Mouse (Mus musculus): ENCODE measurements at regions not wholly inside any gene's neighbourhood (a gene's known extent, or its start where the extent isn't known, plus 50 kb on each side); places are given as distances from the start of the nearest gene placed in this dataset.

DNA sequence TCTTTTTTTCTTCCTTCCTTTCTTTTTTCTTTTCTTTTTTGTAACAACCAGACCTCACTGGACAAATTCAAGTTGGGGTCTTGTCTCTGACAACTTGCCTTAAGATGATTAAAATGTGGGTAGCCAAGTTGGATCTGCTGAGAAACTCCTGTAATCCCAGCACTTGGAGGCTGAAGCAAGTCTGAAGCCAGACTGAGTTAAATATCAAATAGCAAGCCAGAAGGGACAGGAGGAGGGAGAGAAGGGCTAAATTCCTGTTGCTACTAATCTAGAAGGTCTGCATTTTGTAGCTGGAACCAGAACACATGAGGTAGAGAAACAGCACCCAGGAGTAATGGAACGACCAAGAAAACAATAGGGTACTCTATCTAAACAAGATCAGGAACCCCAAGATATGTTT lies 67.7 kb upstream of the Col1a2 start:
- H3K27me3 ChIP-seq (ENCODE audit: control insufficient read depth, insufficient read depth, low read length), result no peaks in the 10 kb centered on the region
- DNase-seq (ENCODE audit: low spot score), result no peak
- H3K9me3 ChIP-seq (ENCODE audit: control insufficient read depth, low read length), result no peaks in the 10 kb centered on the region
- no peak overlapping the region for H3K4me2 ChIP-seq (replicated peaks; ENCODE audit: low read depth, low read length)
- WGBS, result 92% methylated on average over 1 of the region's 1 CpGs
- H3K4me1 ChIP-seq (replicated peaks; ENCODE audit: control insufficient read depth, insufficient read depth, low read length), result no peaks in the 10 kb centered on the region
- no peaks in the 10 kb centered on the region for H3K36me3 ChIP-seq (ENCODE audit: control insufficient read depth, insufficient read depth, low read length)
- H3K4me3 ChIP-seq (ENCODE audit: low read depth, low read length), result no peak overlapping the region
- H3K27ac ChIP-seq (ENCODE audit: low read depth, low read length), result no peak overlapping the region
- no peak for ATAC-seq (ENCODE audit: low FRiP score)
- H3K9ac ChIP-seq (ENCODE audit: low read depth, low read length), result no peak overlapping the region

- Histone ChIP-seq H3K4me1 (replicated peaks; ENCODE audit: control insufficient read depth, insufficient read depth, low read length) (no peaks in the 10 kb centered on the region), H3K36me3 (ENCODE audit: control insufficient read depth, insufficient read depth, low read length) (no peaks in the 10 kb centered on the region), H3K4me2 (replicated peaks; ENCODE audit: low read depth, low read length) (no peak overlapping the region), H3K4me3 (ENCODE audit: low read depth, low read length) (no peak overlapping the region), H3K27ac (ENCODE audit: low read depth, low read length) (no peak overlapping the region), H3K9ac (ENCODE audit: low read depth, low read length) (no peak overlapping the region), H3K27me3 (ENCODE audit: control insufficient read depth, insufficient read depth, low read length) (no peaks in the 10 kb centered on the region), H3K9me3 (ENCODE audit: control insufficient read depth, low read length) (no peaks in the 10 kb centered on the region)
- ATAC-seq (ENCODE audit: low FRiP score), result no peak
- no peak for DNase-seq (ENCODE audit: low spot score)
- 76% methylated on average over 4 of the region's 4 CpGs for WGBS
Measured at GRCm38 (mm10) chr6:4441618-4442167, 62.9 kb upstream of the Col1a2 start.

DNA sequence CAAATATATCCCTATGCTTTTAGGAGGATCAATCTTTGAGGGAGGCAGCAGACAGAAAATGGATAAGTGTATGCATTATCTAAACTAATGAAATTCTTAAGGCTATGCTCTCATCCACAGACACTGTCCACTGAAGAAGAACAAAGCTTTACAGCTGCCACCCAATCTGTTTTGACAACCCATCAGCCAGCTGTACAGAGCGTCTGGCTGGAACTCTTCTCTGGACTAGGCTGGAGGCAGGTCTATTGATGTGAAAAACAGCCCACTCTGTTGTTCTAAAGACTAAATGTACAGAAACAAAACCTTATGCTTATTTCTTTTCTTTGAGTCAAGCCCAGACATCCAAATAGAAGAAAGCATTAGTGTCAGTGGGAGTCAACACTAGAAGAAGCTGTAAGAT lies 58.7 kb upstream of the Col1a2 start:
- DNase-seq (ENCODE audit: low spot score) (no peak), ATAC-seq (ENCODE audit: low FRiP score) (no peak)
- no peaks in the 10 kb centered on the region for H3K4me1 ChIP-seq (replicated peaks; ENCODE audit: control insufficient read depth, insufficient read depth, low read length)
- no peaks in the 10 kb centered on the region for H3K36me3 ChIP-seq (ENCODE audit: control insufficient read depth, insufficient read depth, low read length)
- no peak overlapping the region for H3K4me2 ChIP-seq (replicated peaks; ENCODE audit: low read depth, low read length)
- 31% methylated on average over 1 of the region's 1 CpGs for WGBS
- no peak overlapping the region for H3K9ac ChIP-seq (ENCODE audit: low read depth, low read length)
- no peaks in the 10 kb centered on the region for H3K27me3 ChIP-seq (ENCODE audit: control insufficient read depth, insufficient read depth, low read length)
- H3K27ac ChIP-seq (ENCODE audit: low read depth, low read length), result no peak overlapping the region
- no peak overlapping the region for H3K4me3 ChIP-seq (ENCODE audit: low read depth, low read length)
- H3K9me3 ChIP-seq (ENCODE audit: control insufficient read depth, low read length), result no peaks in the 10 kb centered on the region

- Histone ChIP-seq H3K27ac (ENCODE audit: low read depth, low read length) (no peak overlapping the region), H3K9me3 (ENCODE audit: control insufficient read depth, low read length) (no peaks in the 10 kb centered on the region), H3K4me1 (replicated peaks; ENCODE audit: control insufficient read depth, insufficient read depth, low read length) (0 out of 2 replicates have a peak, but pooled peaks cover 2% of the 10 kb centered on the region), H3K9ac (ENCODE audit: low read depth, low read length) (no peak overlapping the region), H3K4me2 (replicated peaks; ENCODE audit: low read depth, low read length) (no peak overlapping the region), H3K27me3 (ENCODE audit: control insufficient read depth, insufficient read depth, low read length) (no peaks in the 10 kb centered on the region), H3K4me3 (ENCODE audit: low read depth, low read length) (no peak overlapping the region), H3K36me3 (ENCODE audit: control insufficient read depth, insufficient read depth, low read length) (no peaks in the 10 kb centered on the region)
- DNase-seq (ENCODE audit: low spot score) (no peak), ATAC-seq (ENCODE audit: low FRiP score) (no peak)
- 87% methylated on average over 2 of the region's 2 CpGs for WGBS
Measured at GRCm38 (mm10) chr6:4451227-4451626, 53.4 kb upstream of the Col1a2 start.
